Mouse (Mus musculus): ENCODE measurements around the gene Tbc1d19. TPM values are rescaled to one million over a fixed set of nuclear protein-coding genes. Genes with fewer than 3 reads are reported as not detected.

The Tbc1d19 gene
- polyA plus RNA-seq (2012; rRNA removed), result 60.9 and 65.4 TPM in 2 replicates

- DNase-seq (ENCODE audit: extremely low spot score in 1 of 2, low spot score in 1 of 2), result peak; percentile 64 to 89
Observed at GRCm38 (mm10) chr5:53809115-53809991, at the start of gene Tbc1d19. Gene Tbc1d19 (plus strand): TSS chr5:53809606.

- no peak for DNase-seq (ENCODE audit: extremely low spot score in 1 of 2, low spot score in 1 of 2)
Observed at GRCm38 (mm10) chr5:53759912-53760311, 49.5 kb upstream of the Tbc1d19 start.

GRCm38 (mm10) chr5:53760914-53761313 is 48.5 kb upstream of the Tbc1d19 start:
- DNase-seq (ENCODE audit: extremely low spot score in 1 of 2, low spot score in 1 of 2), result peak in 1 of 2 experiments; percentile 5

GRCm38 (mm10) chr5:53761346-53761745 is 48.1 kb upstream of the Tbc1d19 start:
- no peak for DNase-seq (ENCODE audit: extremely low spot score in 1 of 2, low spot score in 1 of 2)

- DNase-seq (ENCODE audit: extremely low spot score in 1 of 2, low spot score in 1 of 2), result peak in 1 of 2 experiments; percentile 10
Observed at GRCm38 (mm10) chr5:53784818-53785520, 24.4 kb upstream of the Tbc1d19 start.

GRCm38 (mm10) chr5:53801379-53801778 is 8.0 kb upstream of the Tbc1d19 start:
- DNase-seq (ENCODE audit: extremely low spot score in 1 of 2, low spot score in 1 of 2), result no peak

GRCm38 (mm10) chr5:53819711-53820110 is 10.3 kb downstream of the Tbc1d19 start:
- DNase-seq (ENCODE audit: extremely low spot score in 1 of 2, low spot score in 1 of 2), result no peak

- no peak for DNase-seq (ENCODE audit: extremely low spot score in 1 of 2, low spot score in 1 of 2)
Observed at GRCm38 (mm10) chr5:53825886-53826285, 16.5 kb downstream of the Tbc1d19 start.

- no peak for DNase-seq (ENCODE audit: extremely low spot score in 1 of 2, low spot score in 1 of 2)
Observed at GRCm38 (mm10) chr5:53834489-53834888, 25.1 kb downstream of the Tbc1d19 start.

GRCm38 (mm10) chr5:53841256-53841655 is 31.9 kb downstream of the Tbc1d19 start:
- no peak for DNase-seq (ENCODE audit: extremely low spot score in 1 of 2, low spot score in 1 of 2)

GRCm38 (mm10) chr5:53848294-53848942 is 39.0 kb downstream of the Tbc1d19 start:
- no peak for DNase-seq (ENCODE audit: extremely low spot score in 1 of 2, low spot score in 1 of 2)

- no peak for DNase-seq (ENCODE audit: extremely low spot score in 1 of 2, low spot score in 1 of 2)
Observed at GRCm38 (mm10) chr5:53852574-53852973, 43.2 kb downstream of the Tbc1d19 start.

- no peak for DNase-seq (ENCODE audit: extremely low spot score in 1 of 2, low spot score in 1 of 2)
Observed at GRCm38 (mm10) chr5:53854561-53854960, 45.2 kb downstream of the Tbc1d19 start.

- DNase-seq (ENCODE audit: extremely low spot score in 1 of 2, low spot score in 1 of 2), result no peak
Observed at GRCm38 (mm10) chr5:53856011-53856410, 46.6 kb downstream of the Tbc1d19 start.

GRCm38 (mm10) chr5:53865146-53865545 is 55.7 kb downstream of the Tbc1d19 start:
- DNase-seq (ENCODE audit: extremely low spot score in 1 of 2, low spot score in 1 of 2), result no peak

- DNase-seq (ENCODE audit: extremely low spot score in 1 of 2, low spot score in 1 of 2), result no peak
Observed at GRCm38 (mm10) chr5:53865991-53866390, 56.6 kb downstream of the Tbc1d19 start.

GRCm38 (mm10) chr5:53871665-53872312 is 62.4 kb downstream of the Tbc1d19 start:
- DNase-seq (ENCODE audit: extremely low spot score in 1 of 2, low spot score in 1 of 2), result peak in 1 of 2 experiments; percentile 84

GRCm38 (mm10) chr5:53874966-53875365 is 65.6 kb downstream of the Tbc1d19 start:
- no peak for DNase-seq (ENCODE audit: extremely low spot score in 1 of 2, low spot score in 1 of 2)

- DNase-seq (ENCODE audit: extremely low spot score in 1 of 2, low spot score in 1 of 2), result no peak
Observed at GRCm38 (mm10) chr5:53880724-53881123, 71.3 kb downstream of the Tbc1d19 start.

- no peak for DNase-seq (ENCODE audit: extremely low spot score in 1 of 2, low spot score in 1 of 2)
Observed at GRCm38 (mm10) chr5:53881381-53881990, 72.1 kb downstream of the Tbc1d19 start.
